Mouse (Mus musculus): ENCODE measurements at regions not wholly inside any gene's neighbourhood (a gene's known extent, or its start where the extent isn't known, plus 50 kb on each side); places are given as distances from the start of the nearest gene placed in this dataset.

DNA sequence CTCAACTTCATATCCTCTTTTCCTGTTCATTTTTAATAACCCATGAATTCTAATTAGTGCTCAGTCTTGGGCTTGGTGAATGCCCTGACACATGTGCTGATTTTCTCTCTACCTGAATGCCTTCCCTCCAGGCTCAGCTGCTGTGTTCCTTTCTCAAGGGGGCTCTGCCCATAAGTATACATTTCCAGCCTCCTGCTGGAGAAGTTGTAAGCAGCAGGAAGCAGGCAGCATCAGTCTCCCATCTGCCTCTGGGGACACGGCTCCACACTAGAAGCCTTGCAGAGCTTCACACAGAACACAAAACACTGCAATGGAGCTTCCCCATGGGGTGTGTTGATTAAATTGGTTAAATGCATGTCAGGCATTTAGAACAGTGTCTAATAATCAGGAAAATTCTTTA is 477.0 kb upstream of the Auts2 start:
- 0 out of 2 replicates have a peak, but pooled peaks cover 2% of the 10 kb centered on the region for H3K9me3 ChIP-seq

DNA sequence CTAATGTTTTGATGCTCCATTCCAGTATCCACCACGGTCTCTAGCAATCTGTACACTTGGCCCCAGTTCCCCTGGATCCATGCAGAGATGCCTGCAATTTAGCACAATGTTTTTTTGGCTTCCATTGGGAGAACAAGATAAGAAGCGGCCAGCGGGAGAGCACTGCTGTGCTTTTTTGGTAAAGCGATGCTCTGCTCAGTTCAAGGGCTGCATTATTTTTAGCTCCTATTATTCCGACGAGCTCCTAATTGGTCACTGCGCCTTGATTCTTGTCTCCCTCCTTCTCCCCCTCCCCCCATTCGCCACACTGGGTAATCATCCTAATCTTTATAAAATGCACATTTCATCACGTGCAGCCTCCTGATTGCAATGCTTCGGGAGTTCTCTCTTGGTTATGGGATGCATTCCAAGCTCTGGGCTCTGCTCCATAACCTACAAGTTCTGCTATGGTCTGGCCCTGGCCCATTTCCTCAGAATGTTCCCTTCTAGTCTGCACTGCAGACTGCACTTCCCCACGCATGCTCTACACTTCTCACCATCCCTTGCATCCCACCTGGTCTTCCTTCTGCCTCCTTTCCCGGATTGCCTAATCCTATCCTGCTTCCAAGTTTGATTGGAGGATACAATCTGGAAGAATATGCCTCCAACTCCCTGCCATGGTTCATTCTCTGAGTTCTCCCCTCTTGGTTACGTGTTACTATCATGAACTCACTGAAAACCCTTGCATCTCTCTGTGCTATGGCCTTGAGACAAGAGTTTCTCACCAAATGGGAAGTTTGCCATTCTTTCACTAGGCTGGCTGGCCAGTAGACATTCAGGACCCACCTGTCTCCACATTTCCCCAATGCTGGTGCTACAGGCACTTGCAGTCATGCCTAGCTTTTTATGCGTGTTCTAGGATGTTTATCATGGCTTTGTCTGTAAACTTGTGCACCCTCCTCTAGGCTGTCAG is 467.8 kb upstream of the Auts2 start:
- Histone ChIP-seq H3K9ac (replicated peaks) (no peak overlapping the region), H3K4me1 (replicated peaks) (no peaks in the 10 kb centered on the region), H3K9me3 (no peaks in the 10 kb centered on the region), H3K27me3 (no peaks in the 10 kb centered on the region), H3K4me3 (replicated peaks) (no peak overlapping the region), H3K4me2 (replicated peaks) (no peak overlapping the region), H3K27ac (no peak overlapping the region), H3K36me3 (no peaks in the 10 kb centered on the region)
- 84% methylated on average over 14 of the region's 14 CpGs for WGBS
- ATAC-seq: no peak

More for the DNA sequence above, 477.0 kb upstream of the Auts2 start:
- no peak for ATAC-seq
- no peak overlapping the region for H3K27ac ChIP-seq
- no peak overlapping the region for H3K4me2 ChIP-seq (replicated peaks)
- 59% methylated on average over 1 of the region's 1 CpGs for WGBS
- H3K36me3 ChIP-seq: no peaks in the 10 kb centered on the region
- H3K27me3 ChIP-seq: no peaks in the 10 kb centered on the region
- H3K4me3 ChIP-seq (replicated peaks): no peak overlapping the region
- H3K4me1 ChIP-seq (replicated peaks): 0 out of 2 replicates have a peak, but pooled peaks cover 3% of the 10 kb centered on the region
- H3K9ac ChIP-seq (replicated peaks): no peak overlapping the region

DNA sequence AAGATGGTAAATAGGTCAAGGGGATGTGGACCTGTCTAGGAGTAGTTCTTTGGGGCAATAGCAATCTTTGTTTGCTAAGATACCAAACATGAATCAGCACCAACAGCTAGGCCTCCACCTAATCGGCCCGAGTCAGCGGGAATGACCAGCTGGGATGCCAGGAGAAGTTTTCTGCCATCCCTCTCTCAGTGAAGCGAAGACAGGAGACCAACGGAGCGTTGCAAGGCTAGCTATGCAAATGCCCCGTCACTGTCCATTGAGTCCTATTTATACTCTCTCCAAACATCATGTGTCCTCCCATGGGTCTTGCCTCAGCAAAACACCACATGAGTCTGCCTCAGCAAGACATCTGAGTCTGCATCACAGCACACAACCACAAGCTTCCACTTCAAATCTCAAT is 439.7 kb upstream of the Auts2 start:
- H3K9ac ChIP-seq (replicated peaks): no peak overlapping the region

DNA sequence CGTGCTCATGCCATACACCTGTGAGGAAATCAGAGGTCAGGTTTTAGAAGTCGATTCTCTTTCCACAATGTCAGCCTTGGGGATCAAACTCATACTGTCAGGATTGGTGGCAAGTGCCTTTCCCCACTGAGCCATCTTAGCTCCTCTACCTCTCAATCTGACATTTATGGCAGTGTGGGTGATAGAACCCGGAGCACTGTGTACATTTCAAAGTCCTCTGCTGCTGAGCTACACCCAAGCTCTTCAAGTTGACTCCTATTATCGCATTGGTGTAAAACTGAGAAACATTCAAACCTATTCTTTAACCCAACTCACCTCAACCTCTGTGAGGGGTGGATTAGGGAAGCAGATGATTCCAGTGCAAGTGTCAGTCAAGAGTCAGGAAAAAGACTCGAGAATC is 435.9 kb upstream of the Auts2 start:
- no peak overlapping the region for H3K9ac ChIP-seq (replicated peaks)

More for the DNA sequence above, 439.7 kb upstream of the Auts2 start:
- Histone ChIP-seq H3K27me3 (0 out of 2 replicates have a peak, but pooled peaks cover under 1% of the 10 kb centered on the region), H3K4me2 (replicated peaks) (no peak overlapping the region), H3K27ac (no peak overlapping the region), H3K36me3 (no peaks in the 10 kb centered on the region), H3K4me3 (replicated peaks) (no peak overlapping the region), H3K4me1 (replicated peaks) (0 out of 2 replicates have a peak, but pooled peaks cover 3% of the 10 kb centered on the region), H3K9me3 (no peaks in the 10 kb centered on the region)
- ATAC-seq: no peak
- 83% methylated on average over 7 of the region's 7 CpGs for WGBS

DNA sequence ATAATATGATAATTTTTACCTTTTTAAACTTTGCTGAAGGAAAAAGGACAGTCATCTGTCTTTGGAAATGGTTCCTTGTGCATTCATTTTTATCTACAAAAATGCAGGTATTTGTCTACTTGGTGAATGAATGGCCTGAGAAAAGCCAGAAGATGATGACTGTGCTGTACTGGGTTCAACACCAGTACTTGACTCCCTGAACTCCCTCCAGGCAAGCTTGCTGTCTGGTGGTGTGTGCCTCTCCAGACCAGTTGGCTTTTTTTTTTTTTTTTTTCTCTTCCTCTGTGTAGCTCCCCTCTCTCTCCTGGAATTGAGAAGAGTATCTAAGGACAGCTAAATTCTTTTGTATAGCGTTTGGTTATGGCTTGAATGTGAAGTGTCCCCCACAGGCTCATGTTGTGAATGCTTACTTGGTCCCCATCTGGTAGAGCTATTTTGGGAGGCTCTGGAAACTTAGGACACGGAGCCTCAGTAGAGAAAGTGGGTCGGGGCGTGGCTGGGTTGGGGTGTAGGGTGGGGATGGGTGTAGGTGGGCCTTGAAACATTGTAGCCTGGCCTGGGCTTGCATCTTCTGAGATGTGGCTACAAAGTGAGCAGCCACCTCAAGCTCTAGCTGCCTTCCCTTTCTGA is 432.3 kb upstream of the Auts2 start:
- Histone ChIP-seq H3K27ac (peak overlapping the region; percentile 48; the same call in 1 of the 2 replicates), H3K36me3 (no peaks in the 10 kb centered on the region), H3K9ac (replicated peaks) (no peak overlapping the region), H3K4me2 (replicated peaks) (no peak overlapping the region), H3K27me3 (0 out of 2 replicates have a peak, but pooled peaks cover 2% of the 10 kb centered on the region), H3K4me3 (replicated peaks) (no peak overlapping the region), H3K9me3 (no peaks in the 10 kb centered on the region), H3K4me1 (replicated peaks) (peaks cover 23% of the 10 kb centered on the region)
- WGBS: 66% methylated on average over 4 of the region's 4 CpGs
- no peak; the same call in 1 of the 2 replicates for ATAC-seq

More for the DNA sequence above, 435.9 kb upstream of the Auts2 start:
- no peak for ATAC-seq
- 92% methylated on average over 5 of the region's 5 CpGs for WGBS
- Histone ChIP-seq H3K9me3 (no peaks in the 10 kb centered on the region), H3K27me3 (0 out of 2 replicates have a peak, but pooled peaks cover 2% of the 10 kb centered on the region), H3K27ac (no peak overlapping the region), H3K4me2 (replicated peaks) (no peak overlapping the region), H3K4me1 (replicated peaks) (peaks cover 19% of the 10 kb centered on the region), H3K36me3 (no peaks in the 10 kb centered on the region), H3K4me3 (replicated peaks) (no peak overlapping the region)

DNA sequence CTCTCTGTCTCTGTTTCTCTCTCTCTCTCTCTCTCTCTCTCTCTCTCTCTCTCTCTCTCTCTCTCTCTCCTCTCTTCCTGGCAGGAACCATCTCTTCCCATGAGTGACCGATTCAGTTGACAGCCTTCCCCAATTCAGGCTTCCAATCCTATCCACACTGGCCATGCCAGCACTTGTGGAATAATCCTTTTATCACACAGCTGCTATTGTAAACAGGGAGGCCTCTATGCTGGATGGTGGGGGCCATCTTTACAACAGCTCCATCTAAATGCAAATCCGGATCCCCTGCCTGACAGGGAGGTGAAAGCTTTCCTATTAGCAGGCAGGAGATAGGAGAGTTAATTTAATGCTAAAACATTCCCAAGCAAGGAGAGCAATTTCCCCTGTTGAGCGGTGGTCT is 431.7 kb upstream of the Auts2 start:
- Histone ChIP-seq H3K27me3 (0 out of 2 replicates have a peak, but pooled peaks cover 2% of the 10 kb centered on the region), H3K4me3 (replicated peaks) (no peak overlapping the region), H3K36me3 (no peaks in the 10 kb centered on the region), H3K9me3 (no peaks in the 10 kb centered on the region), H3K27ac (peak overlapping the region; percentile 45), H3K4me2 (replicated peaks) (no peak overlapping the region), H3K9ac (replicated peaks) (no peak overlapping the region), H3K4me1 (replicated peaks) (peaks cover 23% of the 10 kb centered on the region)
- peak; percentile 95 for ATAC-seq
- WGBS: 4% methylated on average over 3 of the region's 3 CpGs

DNA sequence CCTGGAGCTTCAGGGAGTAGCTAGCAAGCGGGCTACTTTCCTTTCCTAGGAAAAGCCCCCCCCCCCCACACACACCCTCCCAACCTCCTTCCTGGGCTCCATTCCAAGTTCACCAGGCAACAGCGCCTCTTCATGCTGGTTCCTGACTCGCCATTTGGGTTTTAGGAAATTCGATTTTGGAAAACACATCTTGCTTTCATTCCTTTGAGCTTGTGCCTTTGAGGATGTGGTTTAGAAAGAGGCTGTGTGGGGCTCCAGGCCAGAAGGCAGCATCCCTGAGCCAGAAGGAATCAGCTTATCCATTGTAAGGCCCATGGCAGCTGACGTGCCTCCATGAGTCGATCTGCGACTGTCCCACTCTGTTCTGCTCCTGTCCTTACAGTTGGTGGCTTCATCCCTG is 427.9 kb upstream of the Auts2 start:
- peaks cover 29% of the 10 kb centered on the region for H3K4me1 ChIP-seq (replicated peaks)
- H3K27ac ChIP-seq: no peak overlapping the region
- no peak overlapping the region for H3K4me3 ChIP-seq (replicated peaks)
- no peaks in the 10 kb centered on the region for H3K9me3 ChIP-seq
- H3K36me3 ChIP-seq: no peaks in the 10 kb centered on the region
- ATAC-seq: no peak
- 69% methylated on average over 7 of the region's 7 CpGs for WGBS
- H3K9ac ChIP-seq (replicated peaks): no peak overlapping the region
- no peaks in the 10 kb centered on the region; the same call in 1 of the 2 replicates for H3K27me3 ChIP-seq
- no peak overlapping the region for H3K4me2 ChIP-seq (replicated peaks)

DNA sequence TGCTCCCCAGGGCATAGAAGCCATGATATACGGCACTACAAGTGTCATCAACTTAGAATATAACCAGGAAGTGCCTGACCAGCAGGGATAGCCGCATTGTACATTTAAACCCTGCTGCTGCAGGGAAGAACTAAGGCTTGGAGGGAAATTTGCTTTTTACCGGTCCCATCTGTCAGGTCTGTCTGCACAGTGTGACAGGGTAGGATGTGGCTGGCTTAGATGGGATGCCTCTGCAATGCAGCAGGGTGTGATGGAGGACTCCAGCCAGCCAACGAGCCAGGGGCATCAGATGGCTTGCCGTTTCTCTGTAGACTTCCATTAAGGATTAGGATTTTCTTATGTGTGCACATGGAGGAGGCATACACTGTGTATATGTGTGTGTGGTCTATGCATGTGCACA is 426.2 kb upstream of the Auts2 start:
- Histone ChIP-seq H3K4me1 (replicated peaks) (peaks cover 14% of the 10 kb centered on the region; the same call in 1 of the 2 replicates), H3K27me3 (no peaks in the 10 kb centered on the region; the same call in 1 of the 2 replicates), H3K9me3 (no peaks in the 10 kb centered on the region), H3K4me2 (replicated peaks) (no peak overlapping the region), H3K9ac (replicated peaks) (no peak overlapping the region), H3K36me3 (no peaks in the 10 kb centered on the region), H3K27ac (no peak overlapping the region), H3K4me3 (replicated peaks) (no peak overlapping the region)
- 76% methylated on average over 5 of the region's 5 CpGs for WGBS
- no peak for ATAC-seq

DNA sequence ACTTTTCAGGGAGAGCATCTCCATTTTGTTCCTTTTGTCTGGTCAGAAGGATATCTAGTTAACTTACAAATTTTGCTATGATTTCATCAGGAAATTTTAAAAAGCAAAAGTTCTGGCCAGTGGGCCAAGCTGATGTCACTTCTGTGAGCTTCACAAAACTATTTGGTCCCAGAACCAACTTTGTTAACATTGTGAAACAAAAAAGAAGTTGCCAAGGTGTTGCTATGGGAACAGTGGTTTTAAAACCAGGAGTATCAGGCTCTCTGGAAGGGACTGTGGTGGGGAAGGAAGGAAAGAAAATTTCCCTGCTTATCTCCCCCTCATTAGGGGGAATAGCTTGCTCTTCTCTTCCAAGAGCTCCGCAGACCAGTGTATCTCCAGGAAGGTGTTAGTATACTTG is 416.8 kb upstream of the Auts2 start:
- 79% methylated on average over 1 of the region's 1 CpGs for WGBS
- Histone ChIP-seq H3K27me3 (0 out of 2 replicates have a peak, but pooled peaks cover 3% of the 10 kb centered on the region), H3K4me3 (replicated peaks) (no peak overlapping the region), H3K4me2 (replicated peaks) (no peak overlapping the region), H3K9me3 (no peaks in the 10 kb centered on the region), H3K4me1 (replicated peaks) (no peaks in the 10 kb centered on the region), H3K27ac (no peak overlapping the region), H3K36me3 (no peaks in the 10 kb centered on the region), H3K9ac (replicated peaks) (no peak overlapping the region)
- ATAC-seq: no peak

DNA sequence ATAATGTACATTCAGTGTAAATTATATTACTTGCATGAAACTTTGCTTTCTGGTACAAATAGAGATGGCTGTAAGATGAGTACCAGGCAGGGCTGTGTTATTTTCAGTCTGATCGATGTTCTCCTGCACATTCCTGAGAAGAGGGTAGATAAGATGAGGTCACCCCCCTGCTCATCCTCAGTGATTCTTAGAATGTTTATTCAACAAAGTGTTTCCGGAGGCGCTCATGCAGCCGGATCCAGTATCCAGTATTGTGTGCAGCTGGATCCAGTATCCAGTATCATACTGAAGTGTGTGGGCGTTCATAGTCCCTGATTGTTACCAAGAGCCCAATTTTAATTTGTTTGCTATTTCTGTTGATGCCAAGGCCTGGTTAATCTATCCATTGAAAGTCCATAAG is 413.0 kb upstream of the Auts2 start:
- WGBS: 59% methylated on average over 5 of the region's 5 CpGs
- ATAC-seq: no peak
- H3K4me3 ChIP-seq (replicated peaks): no peak overlapping the region

DNA sequence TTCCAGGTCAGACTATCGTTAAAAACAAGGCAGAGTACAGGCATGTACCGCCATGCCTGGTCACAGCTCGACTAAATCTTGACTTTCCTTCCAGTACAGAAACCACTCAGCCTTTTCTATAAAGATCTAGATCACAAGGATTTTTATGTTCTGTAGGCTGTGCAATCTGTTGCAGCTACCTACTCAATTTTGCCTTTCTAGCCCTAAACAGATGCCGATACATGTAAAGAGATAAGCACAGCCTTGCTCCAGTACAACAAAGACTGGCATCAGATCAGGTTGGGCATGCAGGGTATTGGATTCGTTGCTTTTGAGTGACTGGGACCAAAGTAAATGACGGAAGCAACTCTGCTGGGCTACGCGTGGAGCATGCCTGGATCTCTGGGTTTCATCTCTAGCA is 411.9 kb upstream of the Auts2 start:
- 92% methylated on average over 8 of the region's 8 CpGs for WGBS
- H3K27me3 ChIP-seq: no peaks in the 10 kb centered on the region
- no peak for ATAC-seq

More for the DNA sequence above, 413.0 kb upstream of the Auts2 start:
- Histone ChIP-seq H3K9ac (replicated peaks) (no peak overlapping the region), H3K27me3 (0 out of 2 replicates have a peak, but pooled peaks cover 3% of the 10 kb centered on the region), H3K4me2 (replicated peaks) (no peak overlapping the region), H3K27ac (no peak overlapping the region), H3K36me3 (no peaks in the 10 kb centered on the region), H3K9me3 (no peaks in the 10 kb centered on the region), H3K4me1 (replicated peaks) (no peaks in the 10 kb centered on the region)

DNA sequence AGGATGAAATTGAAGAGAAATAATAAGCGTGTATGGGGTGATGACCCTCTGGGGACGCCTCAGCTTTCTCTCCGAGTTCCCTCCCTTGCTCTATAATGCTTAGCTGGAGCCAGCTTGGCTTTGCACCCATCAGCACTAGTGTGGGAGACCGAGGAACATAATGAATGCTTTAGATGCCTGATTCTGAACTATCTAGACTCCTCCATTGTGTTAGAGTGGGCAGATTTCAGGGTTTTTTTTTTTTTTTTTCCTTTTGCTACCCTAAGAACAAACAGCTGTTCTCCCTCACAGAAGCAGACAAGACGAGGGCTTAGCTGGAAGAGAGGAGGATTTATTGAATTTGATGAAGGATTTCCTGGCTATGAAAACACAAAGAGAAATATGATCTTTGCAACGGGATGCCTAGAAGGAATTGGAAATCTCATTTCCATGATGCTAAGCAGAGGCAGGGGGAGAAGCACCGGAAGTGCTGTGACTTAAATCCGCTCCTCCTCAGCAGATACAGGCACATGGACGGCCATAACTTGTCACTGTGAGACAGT is 390.4 kb upstream of the Auts2 start:
- ATAC-seq: no peak
- 64% methylated on average over 9 of the region's 9 CpGs for WGBS
- no peak overlapping the region for H3K4me3 ChIP-seq (replicated peaks)
- H3K4me2 ChIP-seq (replicated peaks): no peak overlapping the region
- H3K4me1 ChIP-seq (replicated peaks): no peaks in the 10 kb centered on the region
- no peaks in the 10 kb centered on the region for H3K9me3 ChIP-seq
- H3K27me3 ChIP-seq: no peaks in the 10 kb centered on the region
- no peaks in the 10 kb centered on the region for H3K36me3 ChIP-seq
- no peak overlapping the region for H3K9ac ChIP-seq (replicated peaks)
- H3K27ac ChIP-seq: no peak overlapping the region

More for the DNA sequence above, 411.9 kb upstream of the Auts2 start:
- Histone ChIP-seq H3K4me1 (replicated peaks) (0 out of 2 replicates have a peak, but pooled peaks cover 5% of the 10 kb centered on the region), H3K4me3 (replicated peaks) (no peak overlapping the region), H3K9me3 (no peaks in the 10 kb centered on the region), H3K27ac (no peak overlapping the region), H3K4me2 (replicated peaks) (no peak overlapping the region), H3K9ac (replicated peaks) (no peak overlapping the region), H3K36me3 (no peaks in the 10 kb centered on the region)
